Mouse (Mus musculus) small intestine, adult 2 months (tissue): ENCODE measurements around the gene Ctbs. TPM values are rescaled to one million over a fixed set of nuclear protein-coding genes. Genes with fewer than 3 reads are reported as not detected.

Source experiments
- H3K27ac ChIP-seq: fragments of 200-500 bp; 2 replicates; pipeline ENCODE4 v1.5.1; 2012; ENCODE audit warnings: low read depth, low read length, control low read depth, inconsistent platforms; ENCODE audit not compliant: insufficient read depth
- H3K27me3 ChIP-seq: fragments of 200-500 bp; 2 replicates; pipeline ENCODE4 v1.6.1; 2012; ENCODE audit warnings: mild to moderate bottlenecking, moderate library complexity, low read length, inconsistent platforms; ENCODE audit not compliant: control insufficient read depth, insufficient read depth
- H3K36me3 ChIP-seq: fragments of 200-500 bp; 2 replicates; pipeline ENCODE4 v1.6.1; 2012; ENCODE audit warnings: mild to moderate bottlenecking, low read length, control low read depth, inconsistent platforms; ENCODE audit not compliant: control insufficient read depth, insufficient read depth
- H3K4me1 ChIP-seq: fragments of 200-500 bp; 2 replicates; pipeline ENCODE4 v1.6.1; 2012; ENCODE audit warnings: low read length, inconsistent platforms, mixed read lengths; ENCODE audit not compliant: control insufficient read depth, insufficient read depth, insufficient read length
- H3K4me3 ChIP-seq: fragments of 200-500 bp; 2 replicates; pipeline ENCODE4 v1.5.1; 2012; ENCODE audit warnings: low read depth, mild to moderate bottlenecking, control low read depth, inconsistent platforms, low read length, moderate library complexity
- CTCF ChIP-seq: fragments of 200-500 bp; IDR thresholded peaks from 2 replicates; pipeline ENCODE4 v1.5.1; 2012; ENCODE audit warnings: low read depth, mild to moderate bottlenecking, control low read depth, inconsistent platforms, low read length, moderate library complexity, mixed read lengths; ENCODE audit not compliant: insufficient replicate concordance, insufficient read length; ENCODE audit errors: extremely low read depth
- POLR2A ChIP-seq: fragments of 200-500 bp; IDR thresholded peaks from 2 replicates; pipeline ENCODE4 v1.6.1; 2012; ENCODE audit warnings: low read depth, mild to moderate bottlenecking, control low read depth, inconsistent platforms, low read length, moderate library complexity
- WGBS: fragments of 180-500 bp; shearing (Covaris S2); methylation state at CpG from one replicate; pipeline ENCODE4 v1.1.7; 2018; 5-methylcytosine and 5-hydroxymethylcytosine counted together
- polyA plus RNA-seq: library from polyadenylated mRNA; depleted of rRNA; stranded (reverse); fragments of >200 nt; gene quantifications from 2 replicates; pipeline ENCODE4 v1.2.3, GENCODE M21; 2012

Ctbs gene
- polyA plus RNA-seq, 1 experiment = 0.70 TPM

DNA sequence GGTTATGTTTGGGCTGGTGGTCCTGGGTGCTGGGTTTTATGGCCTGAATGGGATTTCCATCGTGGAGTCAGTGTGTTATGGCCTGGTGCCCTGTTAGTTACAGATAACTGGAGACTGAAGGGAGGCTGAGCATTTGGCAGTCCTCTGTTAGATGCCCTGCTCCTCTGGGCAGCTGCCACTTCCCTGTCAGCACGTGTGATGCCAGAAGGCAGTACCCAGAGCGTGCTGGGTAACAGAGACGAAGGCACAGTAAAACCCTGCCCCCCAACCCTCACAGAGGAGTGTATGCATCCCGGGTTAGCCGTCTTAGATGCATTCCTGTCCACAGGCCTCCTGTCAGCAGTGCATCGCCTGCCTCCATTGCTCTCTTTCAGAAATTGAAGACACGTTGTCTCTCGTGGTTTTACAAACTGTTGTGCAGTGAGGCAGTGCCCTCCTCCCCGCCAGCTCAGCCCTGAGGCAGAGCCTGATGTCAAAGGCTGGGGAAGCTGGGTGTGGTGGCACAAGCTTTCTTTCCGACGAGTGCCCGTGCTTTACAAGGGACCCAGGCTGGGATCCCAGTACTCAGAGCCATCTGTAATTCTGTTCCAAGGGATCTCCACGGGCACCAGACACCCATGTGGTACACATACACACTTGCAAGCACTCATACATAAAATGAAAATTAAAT, 15.8 kb upstream of the Ctbs start:
- Histone ChIP-seq H3K36me3 (peaks cover 60% of the 10 kb centered on the region), H3K4me3 (no peak overlapping the region), H3K4me1 (no peaks in the 10 kb centered on the region), H3K27ac (no peak overlapping the region), H3K27me3 (no peaks in the 10 kb centered on the region)
- TF ChIP-seq CTCF = no peak
- TF ChIP-seq POLR2A = no peak
- 88% methylated on average over 14 of the region's 14 CpGs for WGBS

GRCm38 (mm10) chr3:146434686-146435085, 14.9 kb upstream of the Ctbs start:
- Histone ChIP-seq H3K4me1 (no peaks in the 10 kb centered on the region), H3K4me3 (no peak overlapping the region), H3K27me3 (no peaks in the 10 kb centered on the region), H3K27ac (no peak overlapping the region), H3K36me3 (peaks cover 58% of the 10 kb centered on the region)
- WGBS = 89% methylated on average over 8 of the region's 8 CpGs
- no peak for TF ChIP-seq POLR2A
- TF ChIP-seq CTCF = no peak

- 92% methylated on average over 11 of the region's 11 CpGs for WGBS
- Histone ChIP-seq H3K27me3 (no peaks in the 10 kb centered on the region), H3K27ac (no peak overlapping the region), H3K4me1 (no peaks in the 10 kb centered on the region), H3K36me3 (peaks cover 63% of the 10 kb centered on the region), H3K4me3 (no peak overlapping the region)
- no peak for TF ChIP-seq CTCF
- TF ChIP-seq POLR2A = no peak
Observed at GRCm38 (mm10) chr3:146435533-146435932, 14.1 kb upstream of the Ctbs start.

DNA sequence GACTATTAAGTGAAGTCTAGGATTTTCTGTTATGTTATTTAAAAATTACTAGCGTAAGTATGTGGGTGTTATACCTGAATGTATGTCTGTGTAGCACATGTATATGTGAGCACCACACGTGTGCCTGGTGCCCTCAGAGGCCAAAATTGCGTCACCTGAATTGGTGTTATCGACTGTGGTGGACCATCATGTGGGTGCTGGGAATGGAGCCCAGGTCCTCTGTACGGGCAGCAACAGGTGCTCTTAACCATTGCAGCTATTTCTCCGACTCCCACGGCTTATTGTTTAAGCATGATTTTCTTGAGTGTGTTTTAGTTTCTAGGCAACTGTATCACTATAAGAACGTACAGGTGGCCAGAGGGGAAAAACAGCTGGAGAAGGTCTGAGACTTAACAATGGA, 13.5 kb upstream of the Ctbs start:
- H3K36me3 ChIP-seq = peaks cover 60% of the 10 kb centered on the region
- 89% methylated on average over 8 of the region's 8 CpGs for WGBS
- no peak overlapping the region for H3K27ac ChIP-seq
- no peaks in the 10 kb centered on the region for H3K27me3 ChIP-seq
- no peak for TF ChIP-seq CTCF
- TF ChIP-seq POLR2A = no peak
- no peak overlapping the region for H3K4me3 ChIP-seq
- no peaks in the 10 kb centered on the region for H3K4me1 ChIP-seq

GRCm38 (mm10) chr3:146440011-146440410, 9.6 kb upstream of the Ctbs start:
- TF ChIP-seq CTCF = no peak
- TF ChIP-seq POLR2A = no peak
- H3K4me1 ChIP-seq = no peaks in the 10 kb centered on the region
- H3K27me3 ChIP-seq = no peaks in the 10 kb centered on the region
- H3K27ac ChIP-seq = no peak overlapping the region
- WGBS = 90% methylated on average over 12 of the region's 12 CpGs
- no peak overlapping the region for H3K4me3 ChIP-seq
- peaks cover 42% of the 10 kb centered on the region for H3K36me3 ChIP-seq

GRCm38 (mm10) chr3:146440422-146440821, 9.2 kb upstream of the Ctbs start:
- WGBS = 87% methylated on average over 7 of the region's 7 CpGs
- Histone ChIP-seq H3K4me1 (no peaks in the 10 kb centered on the region), H3K27me3 (no peaks in the 10 kb centered on the region), H3K36me3 (peaks cover 40% of the 10 kb centered on the region), H3K27ac (no peak overlapping the region), H3K4me3 (no peak overlapping the region)
- TF ChIP-seq CTCF (no peak), POLR2A (no peak)

GRCm38 (mm10) chr3:146442484-146442883, 7.1 kb upstream of the Ctbs start:
- no peaks in the 10 kb centered on the region for H3K4me1 ChIP-seq
- TF ChIP-seq POLR2A = no peak
- no peak for TF ChIP-seq CTCF
- 88% methylated on average over 7 of the region's 7 CpGs for WGBS
- H3K27me3 ChIP-seq = no peaks in the 10 kb centered on the region
- H3K36me3 ChIP-seq = peaks cover 24% of the 10 kb centered on the region
- H3K27ac ChIP-seq = no peak overlapping the region
- no peak overlapping the region for H3K4me3 ChIP-seq
